In genomic region chr5:30920621-30921020, GRCm38 (mm10) we compare ENCODE assay signal across 9 mouse cellular contexts. TPM values are rescaled to one million over a fixed set of nuclear protein-coding genes. Genes with fewer than 3 reads are reported as not detected.
DNase-seq lines count a peak whose midpoint lies in the region; ATAC-seq lines count a peak whose summit lies in the region.
"Had no signal": no experiment of that assay in that cellular context is flagged by ENCODE, and none has a peak within 500 bp of the region (broad histone marks: within the 10 kb centered on the region; RNA-seq: fewer than 3 reads in every experiment).

No protein-coding gene starts in this region.

- 0 out of 2 replicates have a peak overlapping the region, but pooled peaks have one; percentile 5 for H3K4me3 ChIP-seq in forebrain, embryonic 14.5 days (ENCODE audit: low read depth, low read length)

- H3K27ac ChIP-seq in forebrain, embryonic 14.5 days (ENCODE audit: low read depth, low read length): no peak overlapping the region

- peaks cover 15% of the 10 kb centered on the region; the same call in 1 of the 2 replicates for H3K4me1 ChIP-seq in forebrain, embryonic 14.5 days (ENCODE audit: control insufficient read depth, insufficient read depth, low read length)

- ATAC-seq in forebrain, embryonic 14.5 days: no peak
- ATAC-seq in monocyte, adult 5-6 weeks (replicated peaks; ENCODE audit: insufficient number of reproducible peaks, low FRiP score, low TSS enrichment, poor library complexity, severe bottlenecking): peak; percentile 36

- H3K27me3 ChIP-seq in forebrain, embryonic 14.5 days (replicated peaks; ENCODE audit: control insufficient read depth, insufficient read depth, low read length): no peaks in the 10 kb centered on the region
- H3K27me3 ChIP-seq: Patski had no signal

- 63% methylated on average over 19 of the region's 19 CpGs for WGBS in forebrain, embryonic 14.5 days

- H3K4me2 ChIP-seq in forebrain, embryonic 14.5 days (ENCODE audit: low read length): peak overlapping the region; percentile 80; the same call in 1 of the 2 replicates

- H3K9ac ChIP-seq in forebrain, embryonic 14.5 days (ENCODE audit: low read length): no peak overlapping the region

- no peaks in the 10 kb centered on the region for H3K9me3 ChIP-seq in forebrain, embryonic 14.5 days (replicated peaks; ENCODE audit: control insufficient read depth, low read length)

- DNase-seq in heart, adult 11 months: peak; percentile 97
- DNase-seq in heart, adult 8-10 months (ENCODE audit: low spot score): no peak
- no peak for DNase-seq in forebrain, embryonic 14.5 days (ENCODE audit: low spot score)
- DNase-seq in kidney, postnatal 10 days: peak; percentile 50
- DNase-seq in adrenal gland, postnatal 25 days: no peak
- DNase-seq in urinary bladder, adult 18-20 months (ENCODE audit: low spot score in 2 of 2): no peak
- DNase-seq in B cell, adult 2 months: no peak

- no peaks in the 10 kb centered on the region for H3K36me3 ChIP-seq in forebrain, embryonic 14.5 days (ENCODE audit: control insufficient read depth, insufficient read depth, low read length)

RNA-seq across cellular contexts. Expression of gene Khk, which starts 0.6 kb away (rescaled TPM):
- total RNA-seq in heart, adult 8-10 months (2022): 10 to 100 TPM; 23.8 to 31.8 (median 26.6) TPM
- polyA plus RNA-seq in forebrain, embryonic 14.5 days (2014; fragmentation: Nextera tagmentation; extraction: Ambion mirVana): 8.3 and 11.2 TPM in 2 replicates
- 26.4 to 32.2 TPM (median 29.8 TPM) in 3 replicates for total RNA-seq in monocyte, adult 5-6 weeks (2017)
- 28.5 and 58.5 TPM in 2 replicates for total RNA-seq in adrenal gland, postnatal 25 days (2021)

RNA-seq across cellular contexts. Expression of gene Emilin1, which starts 7.4 kb away (rescaled TPM):
- total RNA-seq in heart, adult 8-10 months (2022): 10 to 100 TPM; 13.9 to 16.6 (median 16.0) TPM
- 8.6 and 11.6 TPM in 2 replicates for polyA plus RNA-seq in forebrain, embryonic 14.5 days (2014; fragmentation: Nextera tagmentation; extraction: Ambion mirVana)
- 15.1 to 25.3 TPM (median 22.0 TPM) in 3 replicates for total RNA-seq in monocyte, adult 5-6 weeks (2017)
- total RNA-seq in adrenal gland, postnatal 25 days (2021): 41.3 and 57.2 TPM in 2 replicates

RNA-seq across cellular contexts. Expression of gene Ost4, which starts 13.0 kb away (rescaled TPM):
- 100 to 1,000 TPM; 140 to 164 (median 156) TPM for total RNA-seq in heart, adult 8-10 months (2022)
- 265 and 340 TPM in 2 replicates for polyA plus RNA-seq in forebrain, embryonic 14.5 days (2014; fragmentation: Nextera tagmentation; extraction: Ambion mirVana)
- total RNA-seq in monocyte, adult 5-6 weeks (2017): 129 to 177 TPM (median 134 TPM) in 3 replicates
- total RNA-seq in adrenal gland, postnatal 25 days (2021): 190 and 207 TPM in 2 replicates

RNA-seq across cellular contexts. Expression of gene Cgref1, which starts 24.8 kb away (rescaled TPM):
- under 1 TPM; 0.37 to 0.97 (median 0.60) TPM for total RNA-seq in heart, adult 8-10 months (2022)
- 21.4 and 26.2 TPM in 2 replicates for polyA plus RNA-seq in forebrain, embryonic 14.5 days (2014; fragmentation: Nextera tagmentation; extraction: Ambion mirVana)
- total RNA-seq in monocyte, adult 5-6 weeks (2017): not detected in 3 replicates
- total RNA-seq in adrenal gland, postnatal 25 days (2021): 1.0 TPM in 1 of 2 replicates, not detected in the other

RNA-seq across cellular contexts. Expression of gene Agbl5, which starts 32.1 kb away (rescaled TPM):
- 1 to 10 TPM; 4.9 to 6.3 (median 5.6) TPM for total RNA-seq in heart, adult 8-10 months (2022)
- 18.9 and 22.1 TPM in 2 replicates for polyA plus RNA-seq in forebrain, embryonic 14.5 days (2014; fragmentation: Nextera tagmentation; extraction: Ambion mirVana)
- 3.8 to 7.1 TPM (median 4.3 TPM) in 3 replicates for total RNA-seq in monocyte, adult 5-6 weeks (2017)
- total RNA-seq in adrenal gland, postnatal 25 days (2021): 12.1 and 17.3 TPM in 2 replicates

Comparison
In these comparisons a context has a peak if more than half of its experiments do, and no peak if none do; other contexts are left out.
1. DNase-seq: peak in heart, adult 11 months (single experiment) and kidney, postnatal 10 days (single experiment); none in heart, adult 8-10 months (single experiment), forebrain, embryonic 14.5 days (single experiment), adrenal gland, postnatal 25 days (single experiment), urinary bladder, adult 18-20 months (0 of 2) and B cell, adult 2 months (0 of 2).